Mouse (Mus musculus) lung, adult 2 months (tissue): ENCODE measurements at regions not wholly inside any gene's neighbourhood (a gene's known extent, or its start where the extent isn't known, plus 50 kb on each side); places are given as distances from the start of the nearest gene placed in this dataset.

ENCODE experiments used
- CTCF ChIP-seq: fragments of 200-500 bp; IDR thresholded peaks from 2 replicates; pipeline ENCODE4 v1.5.1; 2011; ENCODE audit warnings: mild to moderate bottlenecking, low read length, control low read depth; ENCODE audit not compliant: insufficient read depth
- POLR2A ChIP-seq: fragments of 200-500 bp; IDR thresholded peaks from 2 replicates; pipeline ENCODE4 v1.6.1; 2011; ENCODE audit warnings: low read depth, mild to moderate bottlenecking, control low read depth, low read length, borderline replicate concordance; ENCODE audit errors: extremely low read depth

DNA sequence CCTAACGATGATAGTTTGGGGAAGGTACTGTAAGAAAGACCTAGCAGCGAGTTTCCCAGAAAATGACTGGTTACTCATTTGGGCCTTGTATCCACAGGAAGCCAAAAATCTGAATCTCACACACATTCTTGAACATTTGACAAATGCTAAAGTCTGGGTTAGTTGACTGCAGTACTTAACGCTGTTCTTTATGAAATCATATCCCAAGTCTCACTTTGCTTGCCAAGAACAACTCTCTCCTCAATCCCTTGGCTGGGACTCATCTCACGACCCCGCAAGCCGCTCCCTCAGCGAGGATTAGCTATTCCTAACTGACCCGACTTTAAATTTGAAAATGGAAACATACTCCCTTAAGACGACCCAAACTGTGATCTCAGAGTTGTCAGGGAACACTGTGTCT, 54.8 kb upstream of the Skap2 start:
- TF ChIP-seq POLR2A (no peak), CTCF (no peak)
